Mouse (Mus musculus): ENCODE results near the gene Ccdc85c. TPM values are rescaled to one million over a fixed set of nuclear protein-coding genes. Genes with fewer than 3 reads are reported as not detected.

Gene Ccdc85c
- polyA plus RNA-seq, 1 experiment from 2014 or later, result 0.06 TPM

DNA sequence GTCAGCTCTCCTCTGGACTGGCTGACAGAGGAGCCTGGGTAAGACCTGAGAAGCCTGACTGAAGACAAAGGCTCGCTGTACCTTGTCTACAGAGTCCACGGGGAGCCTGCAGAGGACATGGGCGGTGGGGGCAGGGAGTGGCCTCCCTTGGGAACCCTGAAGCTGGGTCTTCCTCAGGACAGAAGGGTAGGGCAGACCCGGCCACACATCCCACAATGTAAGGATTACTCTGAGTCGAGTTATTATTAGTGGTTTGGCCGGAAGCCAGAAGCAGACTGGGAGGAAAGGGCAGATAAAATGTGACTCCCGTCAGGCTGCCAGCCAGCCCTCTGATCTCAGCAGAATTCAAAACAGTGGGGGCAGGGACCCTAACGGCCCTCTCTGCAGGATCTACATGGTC, 30.4 kb downstream of the Ccdc85c start:
- Histone ChIP-seq H3K4me3 (ENCODE audit: inconsistent target) (no peak overlapping the region), H3K27ac (no peak overlapping the region), H3K36me3 (ENCODE audit: inconsistent target) (no peaks in the 10 kb centered on the region), H3K79me2 (ENCODE audit: inconsistent target) (no peaks in the 10 kb centered on the region)
- WGBS (ENCODE audit: missing documents), result 5% methylated on average over 8 of the region's 8 CpGs

DNA sequence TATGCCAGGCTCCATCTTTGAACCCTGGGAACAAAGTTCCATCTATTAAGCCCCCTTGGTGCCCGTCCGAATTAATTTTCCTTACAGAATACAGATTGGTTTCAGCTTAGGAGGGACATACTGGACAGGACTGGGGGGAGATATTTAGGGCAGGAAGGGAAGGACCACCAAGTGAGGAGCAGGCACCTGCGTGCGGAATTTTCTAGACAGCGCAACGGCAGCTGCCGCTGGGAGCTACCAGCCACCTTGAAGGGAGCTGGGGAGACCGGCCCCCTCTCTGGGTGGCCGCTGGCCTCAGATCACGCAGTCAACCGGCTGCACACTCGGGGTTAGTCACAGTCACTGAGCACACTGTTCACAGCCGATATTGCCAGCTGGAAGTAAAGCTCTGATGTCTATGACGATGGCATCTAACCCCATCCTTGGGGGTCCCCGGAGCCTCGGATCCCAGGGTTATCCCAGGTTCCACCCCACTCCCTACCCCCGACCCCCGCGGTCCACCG, 32.9 kb downstream of the Ccdc85c start:
- H3K4me3 ChIP-seq (ENCODE audit: inconsistent target), result no peak overlapping the region
- 91% methylated on average over 20 of the region's 20 CpGs for WGBS (ENCODE audit: missing documents)

DNA sequence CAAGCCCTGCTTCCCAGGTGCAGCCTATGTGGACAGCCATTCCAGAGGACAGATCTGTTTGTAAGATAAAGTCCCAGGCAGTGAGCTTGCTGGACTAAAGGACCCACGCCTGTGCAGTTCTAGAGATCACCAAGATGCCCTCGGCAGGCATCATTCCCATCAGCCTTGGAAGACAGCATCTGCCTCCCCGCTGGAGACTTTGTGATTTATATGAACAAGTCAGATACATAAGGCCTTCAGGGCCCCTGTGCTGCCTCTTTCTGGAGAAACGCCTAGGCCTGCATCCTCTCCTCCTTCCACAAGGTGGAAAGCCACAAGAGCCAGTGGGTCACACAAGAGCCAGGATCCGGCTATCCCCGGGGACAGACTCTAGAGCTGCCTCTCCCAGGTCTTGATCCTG, 33.6 kb downstream of the Ccdc85c start:
- Histone ChIP-seq H3K79me2 (ENCODE audit: inconsistent target) (no peaks in the 10 kb centered on the region), H3K36me3 (ENCODE audit: inconsistent target) (no peaks in the 10 kb centered on the region), H3K27ac (no peak overlapping the region), H3K4me3 (ENCODE audit: inconsistent target) (no peak overlapping the region)
- WGBS (ENCODE audit: missing documents), result 63% methylated on average over 6 of the region's 6 CpGs

More for the DNA sequence above, 32.9 kb downstream of the Ccdc85c start:
- Histone ChIP-seq H3K79me2 (ENCODE audit: inconsistent target) (no peaks in the 10 kb centered on the region), H3K27ac (no peak overlapping the region), H3K36me3 (ENCODE audit: inconsistent target) (no peaks in the 10 kb centered on the region)

DNA sequence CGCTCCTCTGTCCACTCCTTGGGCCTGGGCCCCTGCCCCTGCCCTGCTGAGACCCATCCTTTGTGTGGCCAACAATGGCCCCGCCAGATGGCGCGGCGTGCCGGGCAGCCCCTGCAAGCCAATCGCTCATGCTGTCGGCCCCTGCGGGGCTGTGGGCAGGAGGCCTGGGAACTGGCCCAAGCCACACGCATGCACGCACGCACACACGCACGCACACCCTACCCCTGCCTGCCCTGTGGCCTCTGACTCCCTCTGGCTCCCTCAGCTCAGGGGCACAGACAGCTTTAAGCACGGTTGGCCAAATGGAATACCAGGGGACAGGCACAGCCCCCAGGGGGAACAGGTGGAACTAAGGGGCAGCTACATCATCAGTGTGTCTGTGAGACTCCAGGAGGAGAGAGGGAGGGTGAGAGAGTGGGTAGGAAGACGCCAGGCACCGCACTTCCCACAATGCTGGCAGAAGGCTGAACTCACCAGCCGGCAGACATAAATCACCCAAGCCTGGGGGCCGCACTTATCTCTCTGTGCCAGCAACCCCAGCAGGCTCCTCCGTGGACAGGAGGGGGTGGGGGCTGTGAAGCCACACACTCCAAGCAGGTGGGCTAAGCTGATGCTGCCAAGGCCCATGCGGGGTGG, 34.2 kb downstream of the Ccdc85c start:
- WGBS (ENCODE audit: missing documents), result 8% methylated on average over 20 of the region's 21 CpGs

DNA sequence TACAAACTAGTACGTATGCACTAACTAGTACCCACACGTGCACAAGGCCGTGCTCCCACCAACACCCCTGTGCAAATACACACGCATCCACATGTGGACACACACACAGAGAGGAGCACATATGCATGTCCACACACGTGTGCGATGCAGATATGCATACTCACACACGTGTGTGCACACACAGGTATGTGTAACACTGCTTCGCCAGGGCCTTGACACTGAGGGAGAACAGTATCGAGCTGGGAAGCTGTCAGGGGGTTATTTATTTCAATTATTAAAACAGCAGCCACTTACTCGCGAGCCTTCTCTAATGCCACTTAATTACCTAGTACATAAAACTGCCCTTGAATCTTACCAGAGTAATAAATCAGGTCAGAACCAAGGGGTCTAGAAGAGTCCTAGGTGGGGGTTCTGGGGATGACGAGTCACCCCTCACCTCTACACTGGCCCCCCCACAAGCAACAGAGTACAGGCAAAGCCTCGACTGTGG, 34.8 kb downstream of the Ccdc85c start:
- H3K27ac ChIP-seq, result no peak overlapping the region
- no peaks in the 10 kb centered on the region for H3K36me3 ChIP-seq (ENCODE audit: inconsistent target)
- WGBS (ENCODE audit: missing documents), result 77% methylated on average over 13 of the region's 13 CpGs
- no peaks in the 10 kb centered on the region for H3K79me2 ChIP-seq (ENCODE audit: inconsistent target)
- H3K4me3 ChIP-seq (ENCODE audit: inconsistent target), result no peak overlapping the region

More for the DNA sequence above, 34.2 kb downstream of the Ccdc85c start:
- Histone ChIP-seq H3K36me3 (ENCODE audit: inconsistent target) (no peaks in the 10 kb centered on the region), H3K27ac (no peak overlapping the region), H3K4me3 (ENCODE audit: inconsistent target) (no peak overlapping the region), H3K79me2 (ENCODE audit: inconsistent target) (no peaks in the 10 kb centered on the region)

DNA sequence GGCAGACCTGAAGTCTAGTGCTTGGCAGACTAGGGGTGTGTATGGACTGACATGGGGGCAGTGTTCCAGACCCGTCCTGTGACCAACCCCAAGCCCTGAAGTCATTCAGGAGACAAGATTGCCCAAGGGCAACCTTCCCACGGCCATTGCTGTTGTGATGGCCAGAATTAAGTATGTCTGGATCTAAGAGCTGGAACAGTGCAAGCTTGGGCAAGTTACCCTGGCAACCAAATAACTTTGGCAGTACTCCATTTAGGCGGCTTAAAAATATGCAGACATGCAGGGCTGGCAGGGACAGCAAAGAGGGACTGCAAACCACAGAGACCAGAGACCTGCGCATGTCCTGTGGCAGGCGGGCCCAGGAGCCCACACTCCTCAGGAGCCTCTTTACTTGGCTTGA, 35.8 kb downstream of the Ccdc85c start:
- Histone ChIP-seq H3K27ac (no peak overlapping the region), H3K79me2 (ENCODE audit: inconsistent target) (no peaks in the 10 kb centered on the region), H3K36me3 (ENCODE audit: inconsistent target) (no peaks in the 10 kb centered on the region), H3K4me3 (ENCODE audit: inconsistent target) (no peak overlapping the region)
- WGBS (ENCODE audit: missing documents), result 35% methylated on average over 5 of the region's 5 CpGs

DNA sequence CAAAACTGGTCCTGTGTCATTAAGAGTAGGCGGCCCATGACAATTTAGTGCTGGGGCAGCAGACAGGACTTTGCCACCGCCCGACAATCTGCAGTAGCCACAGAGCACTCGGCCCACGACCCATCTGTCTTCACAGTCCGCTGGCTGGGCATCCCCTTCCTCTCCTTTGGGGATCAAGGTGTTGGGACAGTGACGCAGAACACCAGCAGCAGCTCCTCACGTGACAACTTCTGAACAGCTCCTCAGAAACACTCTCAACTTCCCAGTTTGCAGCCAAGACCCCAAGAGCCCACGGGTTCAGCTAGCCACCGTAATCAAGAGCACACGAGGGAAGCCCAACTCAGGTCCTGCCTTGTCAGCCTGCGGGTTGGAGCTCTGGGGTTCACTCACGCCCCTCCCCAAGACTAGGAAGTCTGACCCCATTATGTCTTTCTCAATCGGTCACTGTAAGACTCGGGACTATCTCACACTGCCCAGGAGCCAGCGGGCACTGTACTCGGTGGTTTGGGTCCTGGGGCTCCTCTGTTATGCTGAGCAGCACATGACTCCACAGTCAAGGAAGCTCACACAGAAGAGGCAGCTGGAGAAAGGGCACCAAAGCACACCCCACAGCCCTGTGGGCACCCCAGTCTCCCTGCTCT, 36.7 kb downstream of the Ccdc85c start:
- Histone ChIP-seq H3K79me2 (ENCODE audit: inconsistent target) (no peaks in the 10 kb centered on the region), H3K4me3 (ENCODE audit: inconsistent target) (no peak overlapping the region), H3K27ac (no peak overlapping the region), H3K36me3 (ENCODE audit: inconsistent target) (no peaks in the 10 kb centered on the region)
- WGBS (ENCODE audit: missing documents), result 88% methylated on average over 17 of the region's 17 CpGs

DNA sequence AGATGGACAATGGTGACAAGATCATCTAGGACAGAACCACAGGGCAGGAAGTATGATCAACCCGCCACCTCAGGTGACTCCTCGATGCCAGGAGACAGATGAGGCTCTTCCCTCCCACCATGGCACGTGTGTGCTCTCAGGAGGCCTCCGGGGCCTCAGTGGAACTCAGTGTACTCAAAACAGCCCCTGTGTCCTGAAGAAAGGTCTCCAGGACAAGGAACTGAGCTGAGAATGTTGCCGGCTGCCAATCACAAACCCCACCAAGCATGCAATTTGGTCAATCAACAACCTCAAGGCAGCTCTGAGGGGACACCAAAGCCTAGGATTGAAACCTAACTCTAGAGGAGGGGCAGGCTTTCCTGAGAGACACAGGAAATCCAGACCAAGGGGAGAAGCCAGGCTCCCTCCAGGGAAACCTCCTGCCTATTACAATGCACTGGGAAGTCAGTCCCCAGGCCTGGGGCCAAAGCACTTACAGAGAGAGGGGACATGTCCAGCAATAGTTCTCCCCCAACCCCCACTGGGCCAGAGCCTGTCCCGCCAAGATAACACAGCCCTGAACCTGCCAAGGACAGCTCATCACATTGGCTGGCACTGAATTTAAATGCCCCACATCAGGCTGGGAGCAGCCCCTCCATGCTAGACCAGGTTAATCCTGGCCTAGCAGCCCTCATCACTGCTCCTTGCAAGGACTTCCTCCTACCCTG, 37.8 kb downstream of the Ccdc85c start:
- no peak overlapping the region for H3K27ac ChIP-seq
- 84% methylated on average over 6 of the region's 6 CpGs for WGBS (ENCODE audit: missing documents)
- no peak overlapping the region for H3K4me3 ChIP-seq (ENCODE audit: inconsistent target)
- H3K79me2 ChIP-seq (ENCODE audit: inconsistent target), result no peaks in the 10 kb centered on the region
- H3K36me3 ChIP-seq (ENCODE audit: inconsistent target), result no peaks in the 10 kb centered on the region

DNA sequence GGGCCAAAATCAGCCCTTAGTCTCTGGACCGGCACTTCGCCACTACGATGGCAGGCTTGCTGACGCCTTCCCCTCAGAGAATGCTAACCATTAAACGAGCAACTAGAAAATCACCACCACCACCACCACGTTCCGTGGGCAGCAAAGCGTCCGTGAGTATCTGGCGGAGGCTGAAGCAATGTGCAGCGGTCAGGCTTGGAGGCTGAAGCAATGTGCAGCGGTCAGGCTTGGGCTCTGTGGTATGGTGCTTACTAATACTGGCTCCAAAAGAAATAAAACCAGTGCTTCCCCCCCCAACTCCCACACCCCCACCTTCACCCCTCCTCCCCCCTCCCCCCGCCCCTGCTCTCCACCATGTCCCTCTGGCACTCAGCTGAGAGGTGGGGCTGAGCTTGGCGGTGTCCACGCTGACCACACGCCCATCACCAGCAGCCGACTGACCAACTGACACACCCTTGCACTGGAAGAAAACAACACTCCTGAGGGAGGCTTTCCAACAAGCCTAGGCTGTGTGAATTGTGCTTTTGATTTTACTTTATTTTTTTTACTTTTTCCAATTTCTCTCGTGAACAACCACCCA, 39.2 kb downstream of the Ccdc85c start:
- no peak overlapping the region for H3K27ac ChIP-seq
- no peaks in the 10 kb centered on the region for H3K79me2 ChIP-seq (ENCODE audit: inconsistent target)
- WGBS (ENCODE audit: missing documents), result 88% methylated on average over 17 of the region's 18 CpGs
- no peak overlapping the region for H3K4me3 ChIP-seq (ENCODE audit: inconsistent target)
- no peaks in the 10 kb centered on the region for H3K36me3 ChIP-seq (ENCODE audit: inconsistent target)

DNA sequence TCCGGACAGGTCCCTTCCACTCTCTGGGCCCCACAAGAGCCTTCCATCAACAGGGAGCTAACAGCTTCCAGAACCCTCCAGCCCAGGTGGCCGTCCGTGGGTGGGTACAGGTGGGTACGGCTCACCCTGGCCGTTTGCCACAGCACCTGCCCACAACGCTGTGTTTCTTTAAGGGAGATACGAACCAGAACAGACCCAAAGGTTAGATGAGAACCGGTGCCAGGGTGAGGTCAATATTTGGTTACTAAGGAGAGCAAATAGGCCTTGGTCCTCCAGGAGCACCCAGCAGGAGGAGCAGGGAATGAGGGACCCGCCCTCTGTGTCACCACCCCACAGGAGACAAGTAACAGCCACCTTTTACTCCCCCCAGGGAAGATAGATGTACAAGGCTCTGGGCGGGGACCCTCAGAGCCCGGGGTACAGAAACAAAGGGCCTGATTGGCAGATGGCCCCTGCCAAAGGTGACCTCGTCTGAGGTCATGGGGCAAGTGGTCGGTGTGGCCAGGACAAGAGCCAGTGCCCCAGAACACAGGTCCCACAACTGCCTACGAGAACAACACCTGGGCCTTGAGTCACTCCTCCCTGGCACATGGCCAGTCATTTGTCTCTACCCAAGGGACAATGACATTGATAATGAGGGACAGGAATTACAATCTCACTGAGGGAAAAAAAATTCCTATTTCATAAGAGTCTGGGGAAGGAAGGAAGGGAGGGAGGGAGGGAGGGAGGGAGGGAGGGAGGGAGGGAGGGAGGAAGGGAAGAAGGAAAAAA, 40.2 kb downstream of the Ccdc85c start:
- 85% methylated on average over 14 of the region's 14 CpGs for WGBS (ENCODE audit: missing documents)
- H3K4me3 ChIP-seq (ENCODE audit: inconsistent target), result no peak overlapping the region
- H3K36me3 ChIP-seq (ENCODE audit: inconsistent target), result no peaks in the 10 kb centered on the region
- H3K27ac ChIP-seq, result no peak overlapping the region
- no peaks in the 10 kb centered on the region for H3K79me2 ChIP-seq (ENCODE audit: inconsistent target)

DNA sequence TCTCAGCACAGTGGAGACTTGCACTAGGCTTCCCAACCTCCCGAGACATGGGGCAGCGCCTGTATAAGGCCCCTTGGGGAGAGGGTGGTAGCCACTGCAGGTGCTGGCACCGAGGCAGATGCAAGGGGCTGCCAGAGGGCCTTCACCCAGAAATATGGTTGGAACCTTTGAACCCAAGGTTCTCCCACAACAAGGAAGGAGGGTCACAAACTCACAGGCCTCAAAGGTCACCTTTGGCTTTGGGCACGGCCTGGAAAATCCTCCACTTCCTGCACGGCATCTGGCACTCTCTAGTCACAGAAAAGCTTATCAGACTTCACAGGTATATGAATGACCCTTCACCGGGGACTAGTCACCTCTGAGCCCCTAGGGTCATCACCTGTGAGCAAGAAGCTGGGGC, 41.5 kb downstream of the Ccdc85c start:
- H3K27ac ChIP-seq, result no peak overlapping the region
- no peaks in the 10 kb centered on the region for H3K36me3 ChIP-seq (ENCODE audit: inconsistent target)
- H3K79me2 ChIP-seq (ENCODE audit: inconsistent target), result no peaks in the 10 kb centered on the region
- no peak overlapping the region for H3K4me3 ChIP-seq (ENCODE audit: inconsistent target)
- 93% methylated on average over 6 of the region's 6 CpGs for WGBS (ENCODE audit: missing documents)

DNA sequence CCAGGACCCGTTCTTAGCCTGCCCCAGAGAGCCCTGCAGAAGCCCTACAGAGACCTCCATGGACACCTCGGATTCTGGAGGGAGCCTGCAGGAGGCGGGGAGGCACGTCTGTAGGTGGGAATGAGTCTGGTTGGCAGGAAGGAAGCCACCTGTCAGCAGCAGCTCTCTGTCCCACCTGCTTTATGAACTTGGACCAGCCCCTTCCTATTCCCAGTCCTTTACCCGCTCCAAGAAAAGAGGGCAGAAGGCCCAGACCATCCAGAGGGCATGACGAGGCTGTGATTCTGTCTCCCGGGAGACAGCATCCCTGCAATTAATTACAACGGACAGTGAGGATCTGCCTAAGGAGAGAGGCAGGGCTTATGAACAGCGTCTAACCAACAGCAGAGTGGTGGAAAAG, 43.3 kb downstream of the Ccdc85c start:
- no peak overlapping the region for H3K4me3 ChIP-seq (ENCODE audit: inconsistent target)
- no peaks in the 10 kb centered on the region for H3K79me2 ChIP-seq (ENCODE audit: inconsistent target)
- no peaks in the 10 kb centered on the region for H3K36me3 ChIP-seq (ENCODE audit: inconsistent target)
- H3K27ac ChIP-seq, result no peak overlapping the region
- 95% methylated on average over 9 of the region's 9 CpGs for WGBS (ENCODE audit: missing documents)

DNA sequence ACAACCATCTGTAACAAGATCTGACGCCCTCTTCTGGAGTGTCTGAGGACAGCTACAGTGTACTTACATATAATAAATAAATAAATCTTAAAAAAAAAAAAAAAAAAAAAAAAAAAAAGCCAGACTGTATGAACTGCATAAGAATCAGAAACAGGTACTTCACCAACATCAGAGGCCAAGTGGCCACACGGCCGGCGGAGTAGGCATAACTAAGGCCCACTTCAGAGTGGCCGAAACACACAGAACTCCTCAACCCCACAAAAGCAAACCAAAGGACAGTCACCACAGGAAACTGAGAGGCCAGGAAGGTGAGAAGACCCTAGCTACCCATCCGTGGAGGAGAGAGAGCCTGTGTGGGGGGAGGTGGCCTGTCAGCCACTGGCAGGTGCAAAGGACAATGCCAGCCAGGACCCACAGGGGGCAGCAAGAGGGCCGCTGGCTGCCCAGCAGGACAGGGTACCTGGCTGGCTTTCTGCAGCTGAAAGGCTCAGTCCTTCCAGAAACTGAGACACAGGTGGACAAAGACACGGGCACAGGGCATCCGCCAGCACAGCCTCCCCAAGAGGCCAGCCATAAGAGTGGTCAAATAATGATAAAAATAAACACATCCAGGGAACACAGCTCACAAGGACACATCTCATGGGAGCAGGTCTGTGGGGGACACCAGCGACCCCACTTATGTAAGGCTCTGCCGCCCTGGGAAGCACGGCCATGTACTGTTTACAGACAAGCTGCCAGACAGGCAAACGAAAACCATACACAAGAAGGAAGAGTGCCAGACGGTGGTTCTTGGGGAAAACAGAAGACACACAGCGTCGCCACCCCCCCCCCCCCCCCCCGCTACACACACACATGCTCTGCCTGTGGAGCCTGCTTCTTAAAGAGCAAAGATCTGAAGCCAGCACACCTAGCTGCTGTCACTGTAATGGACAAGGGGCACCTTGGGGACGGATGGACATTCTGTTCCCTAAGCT, 44.1 kb downstream of the Ccdc85c start:
- Histone ChIP-seq H3K79me2 (ENCODE audit: inconsistent target) (no peaks in the 10 kb centered on the region), H3K36me3 (ENCODE audit: inconsistent target) (no peaks in the 10 kb centered on the region), H3K27ac (no peak overlapping the region), H3K4me3 (ENCODE audit: inconsistent target) (no peak overlapping the region)
- 74% methylated on average over 15 of the region's 18 CpGs for WGBS (ENCODE audit: missing documents)

All from macrophage (primary cell).